Mouse (Mus musculus): ENCODE measurements at regions not wholly inside any gene's neighbourhood (a gene's known extent, or its start where the extent isn't known, plus 50 kb on each side); places are given as distances from the start of the nearest gene placed in this dataset.
A peak's percentile ranks its signal among the peaks of the same experiment; 100 is the strongest.

GRCm38 (mm10) chr12:105274866-105275265 is 52.3 kb upstream of the Tcl1 start:
- DNase-seq (ENCODE audit: low spot score in 2 of 2): peak; percentile 35 to 44

- no peak for DNase-seq (ENCODE audit: low spot score in 2 of 2)
Observed at GRCm38 (mm10) chr12:105280076-105280475, 53.6 kb upstream of the Tunar start.

GRCm38 (mm10) chr12:105281070-105281469 is 52.6 kb upstream of the Tunar start:
- DNase-seq (ENCODE audit: low spot score in 2 of 2): no peak

GRCm38 (mm10) chr12:105282091-105282490 is 51.6 kb upstream of the Tunar start:
- DNase-seq (ENCODE audit: low spot score in 2 of 2): no peak

Data from layer of hippocampus, postnatal 10 days (tissue).